Mouse (Mus musculus) small intestine, adult 2 months (tissue): ENCODE data around the gene Ptprr.

Experiments
- CTCF ChIP-seq: fragments of 200-500 bp; IDR thresholded peaks from 2 replicates; pipeline ENCODE4 v1.5.1; 2012; ENCODE audit warnings: low read depth, mild to moderate bottlenecking, control low read depth, inconsistent platforms, low read length, moderate library complexity, mixed read lengths; ENCODE audit not compliant: insufficient replicate concordance, insufficient read length; ENCODE audit errors: extremely low read depth
- POLR2A ChIP-seq: fragments of 200-500 bp; IDR thresholded peaks from 2 replicates; pipeline ENCODE4 v1.6.1; 2012; ENCODE audit warnings: low read depth, mild to moderate bottlenecking, control low read depth, inconsistent platforms, low read length, moderate library complexity

DNA sequence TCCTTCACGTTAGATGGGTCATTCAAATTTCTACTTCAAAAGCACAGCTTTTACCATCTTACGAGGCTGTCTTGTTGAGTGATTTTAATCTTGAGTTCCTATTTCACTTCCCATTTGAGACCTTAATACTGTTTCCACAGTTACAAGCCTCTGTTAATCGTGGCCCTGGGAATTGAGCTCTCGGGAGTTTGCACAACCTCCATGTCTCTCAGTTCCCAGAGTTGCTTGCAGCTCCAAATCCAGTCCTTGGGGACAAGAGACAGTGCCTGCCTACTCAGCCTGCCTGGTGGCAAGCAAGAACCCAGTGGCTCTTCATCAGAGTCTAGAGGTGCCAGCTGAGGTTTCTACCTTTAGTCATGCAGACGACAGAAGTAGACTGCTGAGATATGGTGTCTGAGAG lies 136.7 kb downstream of the Ptprr start:
- TF ChIP-seq CTCF, result no peak
- no peak for TF ChIP-seq POLR2A
